Mouse (Mus musculus) kidney, embryonic 14.5 days (tissue): ENCODE measurements around the gene Rpl10. TPM values are rescaled to one million over a fixed set of nuclear protein-coding genes. Genes with fewer than 3 reads are reported as not detected.

Experiments
- ATAC-seq: fragments of 200-750 bp; cut with Nextera tagmentation; 2 replicates; pipeline ENCODE4 v1.8.0; 2017; ENCODE audit warnings: moderate number of reproducible peaks, mild to moderate bottlenecking, moderate TSS enrichment, moderate library complexity; ENCODE audit not compliant: low FRiP score, low TSS enrichment
- H3K27ac ChIP-seq: fragments of 300-500 bp; sonication (generic); 2 replicates; pipeline ENCODE4 v1.5.1; 2014; ENCODE audit warnings: low read depth, mild to moderate bottlenecking, low read length, moderate library complexity, mixed read lengths
- H3K27me3 ChIP-seq: fragments of 300-500 bp; sonication (generic); 2 replicates; pipeline ENCODE4 v1.6.1; 2014; ENCODE audit warnings: mild to moderate bottlenecking, low read length; ENCODE audit not compliant: control insufficient read depth, insufficient read depth
- H3K36me3 ChIP-seq: fragments of 300-500 bp; sonication (generic); 2 replicates; pipeline ENCODE4 v1.6.1; 2014; ENCODE audit warnings: low read length, mixed read lengths; ENCODE audit not compliant: control insufficient read depth, insufficient read depth
- H3K4me1 ChIP-seq: fragments of 300-500 bp; sonication (generic); 2 replicates; pipeline ENCODE4 v1.6.1; 2014; ENCODE audit warnings: low read length, mixed read lengths; ENCODE audit not compliant: control insufficient read depth, insufficient read depth
- H3K4me2 ChIP-seq: fragments of 300-500 bp; sonication (generic); replicated peaks from 2 replicates; pipeline ENCODE4 v1.6.1; 2014; ENCODE audit warnings: low read depth, mild to moderate bottlenecking, low read length
- H3K4me3 ChIP-seq: fragments of 300-500 bp; sonication (generic); 2 replicates; pipeline ENCODE4 v1.5.1; 2014; ENCODE audit warnings: mild to moderate bottlenecking, low read length
- H3K9ac ChIP-seq: fragments of 300-500 bp; sonication (generic); 2 replicates; pipeline ENCODE4 v1.6.1; 2014; ENCODE audit warnings: low read depth, mild to moderate bottlenecking, low read length, moderate library complexity
- H3K9me3 ChIP-seq: fragments of 300-500 bp; sonication (generic); 2 replicates; pipeline ENCODE4 v1.6.1; 2016; ENCODE audit warnings: low read length; ENCODE audit not compliant: control insufficient read depth
- WGBS: fragments of 180-500 bp; shearing (Covaris S2); extraction: QIAGEN DNeasy Blood & Tissue Kit; methylation state at CpG from one replicate; pipeline ENCODE4 v1.1.7; 2014; 5-methylcytosine and 5-hydroxymethylcytosine counted together
- polyA plus RNA-seq: library from polyadenylated mRNA; unstranded; fragments of >200 nt; fragmentation: Nextera tagmentation; extraction: Ambion mirVana; gene quantifications from 2 replicates; pipeline ENCODE4 v1.2.1, GENCODE M21; 2014

Gene Rpl10
- polyA plus RNA-seq, 1 experiment from 2014 or later: 941 TPM

- Histone ChIP-seq H3K4me1 (no peaks in the 10 kb centered on the region), H3K27ac (peak overlapping the region; percentile 77), H3K9me3 (no peaks in the 10 kb centered on the region), H3K27me3 (no peaks in the 10 kb centered on the region), H3K4me3 (peak overlapping the region; percentile 62), H3K36me3 (peaks cover 9% of the 10 kb centered on the region; the same call in 1 of the 2 replicates), H3K4me2 (peak overlapping the region; percentile 46), H3K9ac (peak overlapping the region; percentile 81)
- 24% methylated on average over 27 of the region's 27 CpGs for WGBS
- no peak for ATAC-seq
Observed at GRCm38 (mm10) chrX:74270902-74271551, 415 bp downstream of the Rpl10 start.

- Histone ChIP-seq H3K4me3 (no peak overlapping the region), H3K4me2 (no peak overlapping the region), H3K9me3 (no peaks in the 10 kb centered on the region), H3K9ac (no peak overlapping the region), H3K4me1 (no peaks in the 10 kb centered on the region), H3K27me3 (no peaks in the 10 kb centered on the region), H3K27ac (no peak overlapping the region), H3K36me3 (peaks cover 9% of the 10 kb centered on the region; the same call in 1 of the 2 replicates)
- ATAC-seq: no peak
- WGBS: 36% methylated on average over 10 of the region's 10 CpGs
Observed at GRCm38 (mm10) chrX:74273422-74274322, 3.1 kb downstream of the Rpl10 start.

- WGBS: 80% methylated on average over 8 of the region's 8 CpGs
- Histone ChIP-seq H3K27ac (no peak overlapping the region), H3K4me3 (no peak overlapping the region), H3K4me2 (no peak overlapping the region), H3K9me3 (no peaks in the 10 kb centered on the region), H3K9ac (no peak overlapping the region), H3K27me3 (no peaks in the 10 kb centered on the region), H3K36me3 (peaks cover 5% of the 10 kb centered on the region; the same call in 1 of the 2 replicates), H3K4me1 (no peaks in the 10 kb centered on the region)
- ATAC-seq: no peak
Observed at GRCm38 (mm10) chrX:74277916-74278315, 7.3 kb downstream of the Rpl10 start.

GRCm38 (mm10) chrX:74281041-74281731 lies 10.6 kb downstream of the Rpl10 start:
- H3K4me1 ChIP-seq: no peaks in the 10 kb centered on the region
- 23% methylated on average over 14 of the region's 14 CpGs for WGBS
- no peaks in the 10 kb centered on the region for H3K9me3 ChIP-seq
- H3K4me3 ChIP-seq: peak overlapping the region; percentile 62
- H3K4me2 ChIP-seq: peak overlapping the region; percentile 67
- H3K27ac ChIP-seq: peak overlapping the region; percentile 43; the same call in 1 of the 2 replicates
- peak overlapping the region; percentile 74; the same call in 1 of the 2 replicates for H3K9ac ChIP-seq
- no peak for ATAC-seq
- no peaks in the 10 kb centered on the region for H3K36me3 ChIP-seq
- no peaks in the 10 kb centered on the region for H3K27me3 ChIP-seq

GRCm38 (mm10) chrX:74281732-74282394 lies 11.3 kb downstream of the Rpl10 start, which contains the start of the genes Taz and Dnase1l1:
Gene Taz, plus strand, starts transcription at chrX:74281912.
Gene Dnase1l1, minus strand, starts transcription at chrX:74282337.
- Histone ChIP-seq H3K4me2 (peak within 1 kb of the TSS; percentile 67), H3K27me3 (no peaks in the 10 kb centered on the region), H3K27ac (peak within 1 kb of the TSS; percentile 77; the same call in 1 of the 2 replicates), H3K4me3 (peak within 1 kb of the TSS; percentile 62), H3K9me3 (no peaks in the 10 kb centered on the region), H3K4me1 (no peaks in the 10 kb centered on the region), H3K36me3 (no peaks in the 10 kb centered on the region), H3K9ac (peak within 1 kb of the TSS; percentile 74)
- WGBS: 25% methylated on average over 16 of the region's 16 CpGs
- peak; percentile 95 for ATAC-seq

- Histone ChIP-seq H3K27ac (peak overlapping the region; percentile 77; the same call in 1 of the 2 replicates), H3K9me3 (no peaks in the 10 kb centered on the region), H3K4me3 (peak overlapping the region; percentile 62), H3K4me2 (peak overlapping the region; percentile 67), H3K27me3 (no peaks in the 10 kb centered on the region), H3K4me1 (no peaks in the 10 kb centered on the region), H3K9ac (peak overlapping the region; percentile 74), H3K36me3 (no peaks in the 10 kb centered on the region)
- peak; percentile 70 for ATAC-seq
- 26% methylated on average over 39 of the region's 39 CpGs for WGBS
Observed at GRCm38 (mm10) chrX:74282395-74283091, 11.9 kb downstream of the Rpl10 start.

GRCm38 (mm10) chrX:74283092-74283437 lies 12.5 kb downstream of the Rpl10 start:
- WGBS: 53% methylated on average over 5 of the region's 5 CpGs
- 0 out of 2 replicates have a peak, but pooled peaks cover 5% of the 10 kb centered on the region for H3K36me3 ChIP-seq
- no peaks in the 10 kb centered on the region for H3K9me3 ChIP-seq
- peak overlapping the region; percentile 74 for H3K9ac ChIP-seq
- peak overlapping the region; percentile 60 for H3K4me2 ChIP-seq
- peak overlapping the region; percentile 62 for H3K4me3 ChIP-seq
- H3K27me3 ChIP-seq: no peaks in the 10 kb centered on the region
- H3K4me1 ChIP-seq: no peaks in the 10 kb centered on the region
- no peak; the same call in 1 of the 2 replicates for ATAC-seq
- H3K27ac ChIP-seq: peak overlapping the region; percentile 77; the same call in 1 of the 2 replicates

GRCm38 (mm10) chrX:74293431-74293830 lies 22.8 kb downstream of the Rpl10 start:
- Histone ChIP-seq H3K4me3 (no peak overlapping the region), H3K9me3 (no peaks in the 10 kb centered on the region), H3K27me3 (no peaks in the 10 kb centered on the region), H3K4me2 (no peak overlapping the region), H3K27ac (no peak overlapping the region), H3K36me3 (no peaks in the 10 kb centered on the region; the same call in 1 of the 2 replicates), H3K4me1 (no peaks in the 10 kb centered on the region), H3K9ac (no peak overlapping the region)
- no peak for ATAC-seq
- WGBS: 76% methylated on average over 4 of the region's 4 CpGs
